Mouse (Mus musculus): ENCODE measurements around the gene Siah1a. TPM values are rescaled to one million over a fixed set of nuclear protein-coding genes. Genes with fewer than 3 reads are reported as not detected.

Gene Siah1a
- polyA plus RNA-seq, 1 experiment from 2014 or later: 20.3 TPM

DNA sequence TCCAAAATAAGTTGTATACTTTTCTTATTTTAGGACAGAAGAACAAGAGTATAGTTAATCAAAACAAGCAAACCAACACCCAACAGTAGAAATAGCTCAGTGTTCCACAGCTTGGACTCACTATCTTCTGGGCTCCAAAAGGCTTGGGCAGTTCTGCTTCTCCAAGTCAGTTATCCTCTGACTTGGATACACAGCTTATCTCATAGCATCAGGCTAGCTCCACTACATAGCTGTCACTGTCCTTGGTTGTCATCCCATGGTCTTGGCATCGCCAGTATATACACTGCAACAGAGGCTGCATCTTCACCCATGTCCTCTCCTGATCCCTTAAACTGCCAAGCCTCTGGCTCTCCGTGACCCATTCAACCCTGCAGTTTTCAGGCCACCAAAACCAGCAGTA lies 50.0 kb downstream of the Siah1a start:
- peaks cover 14% of the 10 kb centered on the region for H3K4me1 ChIP-seq
- no peak overlapping the region for H3K9ac ChIP-seq
- 66% methylated on average over 2 of the region's 2 CpGs for WGBS (ENCODE audit: insufficient replicate concordance)
- peaks cover 15% of the 10 kb centered on the region; the same call in 1 of the 2 replicates for H3K36me3 ChIP-seq
- 0 out of 2 replicates have a peak, but pooled peaks have one; percentile 49 for ATAC-seq
- no peaks in the 10 kb centered on the region for H3K27me3 ChIP-seq (replicated peaks)
- H3K9me3 ChIP-seq (replicated peaks): no peaks in the 10 kb centered on the region
- H3K4me2 ChIP-seq: no peak overlapping the region
- H3K4me3 ChIP-seq: no peak overlapping the region
- no peak overlapping the region for H3K27ac ChIP-seq

DNA sequence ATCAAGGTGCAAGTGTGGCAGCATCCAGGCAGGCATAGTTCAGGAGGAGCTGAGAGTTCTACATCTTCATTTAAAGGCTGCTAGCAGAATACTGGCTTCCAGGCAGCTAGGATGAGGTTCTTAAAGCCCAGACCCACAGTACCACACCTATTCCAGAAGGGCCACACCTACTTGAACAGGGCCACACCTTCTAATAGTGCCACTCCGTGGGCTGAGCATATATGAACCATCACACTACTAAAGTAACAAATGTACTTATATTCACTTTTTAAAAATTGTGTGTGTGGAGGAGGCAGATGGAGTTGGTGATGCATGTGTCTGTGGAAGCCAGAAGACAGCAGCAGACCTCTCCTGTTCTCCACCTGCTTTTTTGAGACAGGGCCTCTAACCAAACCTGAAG lies 51.7 kb downstream of the Siah1a start:
- Histone ChIP-seq H3K9ac (no peak overlapping the region), H3K4me1 (peaks cover 14% of the 10 kb centered on the region), H3K4me2 (no peak overlapping the region), H3K27ac (no peak overlapping the region), H3K4me3 (no peak overlapping the region), H3K36me3 (peaks cover 17% of the 10 kb centered on the region; the same call in 1 of the 2 replicates), H3K27me3 (replicated peaks) (no peaks in the 10 kb centered on the region), H3K9me3 (replicated peaks) (no peaks in the 10 kb centered on the region)
- 0 out of 2 replicates have a peak, but pooled peaks have one; percentile 44 for ATAC-seq
- 37% methylated on average over 1 of the region's 1 CpGs for WGBS (ENCODE audit: insufficient replicate concordance)

DNA sequence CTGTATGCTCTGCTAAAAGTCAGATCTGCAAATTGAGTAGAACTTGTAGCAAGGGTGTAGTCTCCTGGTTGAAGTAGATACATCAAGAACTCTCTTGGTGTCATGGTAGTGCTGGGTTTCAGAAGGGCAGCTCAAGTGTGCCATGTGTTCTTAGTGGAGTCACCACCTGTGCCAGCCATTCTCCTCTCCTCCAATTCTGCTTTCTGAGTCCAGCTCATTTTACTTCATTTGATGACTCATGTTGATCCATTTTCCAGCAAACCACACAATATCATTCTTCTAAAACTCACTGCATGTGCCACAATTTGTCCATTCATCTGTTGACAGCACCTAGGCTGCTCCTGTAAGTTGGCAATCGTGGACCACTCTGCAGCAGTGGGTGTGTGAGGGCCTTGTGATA lies 53.6 kb downstream of the Siah1a start:
- whole genome bisulfite sequencing (ENCODE audit: insufficient replicate concordance): 69% methylated on average over 1 of the region's 1 CpGs
- no peak for ATAC-seq
- no peak overlapping the region for H3K9ac ChIP-seq
- H3K27ac ChIP-seq: no peak overlapping the region
- H3K4me1 ChIP-seq: peaks cover 14% of the 10 kb centered on the region
- no peak overlapping the region for H3K4me2 ChIP-seq
- no peak overlapping the region for H3K4me3 ChIP-seq
- no peaks in the 10 kb centered on the region for H3K27me3 ChIP-seq (replicated peaks)
- H3K9me3 ChIP-seq (replicated peaks): no peaks in the 10 kb centered on the region
- peaks cover 25% of the 10 kb centered on the region; the same call in 1 of the 2 replicates for H3K36me3 ChIP-seq

DNA sequence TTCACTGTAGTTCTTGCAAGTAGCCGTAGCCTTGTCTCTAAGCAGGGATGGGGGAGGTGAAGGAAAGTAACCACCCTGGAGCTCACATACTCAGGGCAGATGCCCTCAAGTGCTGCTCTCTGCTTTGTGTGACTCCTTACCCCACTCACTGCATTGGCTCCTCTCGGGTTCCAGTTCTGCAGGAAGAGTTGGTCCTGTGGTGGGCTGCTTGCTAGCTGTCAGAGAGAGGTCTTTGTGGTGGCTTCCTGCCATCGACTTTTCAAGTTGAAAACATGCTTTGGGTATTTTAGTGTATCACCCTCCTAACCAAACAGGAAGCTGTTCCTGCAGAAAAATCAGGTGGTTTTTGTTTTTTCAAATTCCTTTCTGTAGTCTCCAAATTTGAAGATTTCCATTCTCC lies 59.1 kb downstream of the Siah1a start:
- no peaks in the 10 kb centered on the region for H3K9me3 ChIP-seq (replicated peaks)
- 59% methylated on average over 3 of the region's 3 CpGs for WGBS (ENCODE audit: insufficient replicate concordance)

More for the DNA sequence above, 59.1 kb downstream of the Siah1a start:
- H3K4me3 ChIP-seq: no peak overlapping the region
- no peak overlapping the region for H3K9ac ChIP-seq
- H3K27me3 ChIP-seq (replicated peaks): no peaks in the 10 kb centered on the region
- H3K4me2 ChIP-seq: no peak overlapping the region
- peaks cover 21% of the 10 kb centered on the region for H3K36me3 ChIP-seq
- no peak for ATAC-seq
- H3K27ac ChIP-seq: no peak overlapping the region
- H3K4me1 ChIP-seq: no peaks in the 10 kb centered on the region

Other genes with a start within 250 kb of the Siah1a start
- not detected in 2 replicates for gene Abcc12, start 165.2 kb downstream of the Siah1a start, polyA plus RNA-seq (2016; fragmentation: Nextera tagmentation; extraction: Ambion mirVana)
- gene Lonp2, start 121.9 kb downstream of the Siah1a start, polyA plus RNA-seq (2016; fragmentation: Nextera tagmentation; extraction: Ambion mirVana): 40.1 and 42.8 TPM in 2 replicates
- 1.8 and 2.8 TPM in 2 replicates for gene Gm10638, start 235 bp downstream of the Siah1a start, polyA plus RNA-seq (2016; fragmentation: Nextera tagmentation; extraction: Ambion mirVana)
- 4.6 and 5.1 TPM in 2 replicates for gene N4bp1, start 139.3 kb upstream of the Siah1a start, polyA plus RNA-seq (2016; fragmentation: Nextera tagmentation; extraction: Ambion mirVana)

Data from liver, embryonic 12.5 days (tissue).